Mouse (Mus musculus): Measurements from ENCODE around the gene Ccser2.
A peak's percentile ranks its signal among the peaks of the same experiment; 100 is the strongest.

Ccser2 gene

DNA sequence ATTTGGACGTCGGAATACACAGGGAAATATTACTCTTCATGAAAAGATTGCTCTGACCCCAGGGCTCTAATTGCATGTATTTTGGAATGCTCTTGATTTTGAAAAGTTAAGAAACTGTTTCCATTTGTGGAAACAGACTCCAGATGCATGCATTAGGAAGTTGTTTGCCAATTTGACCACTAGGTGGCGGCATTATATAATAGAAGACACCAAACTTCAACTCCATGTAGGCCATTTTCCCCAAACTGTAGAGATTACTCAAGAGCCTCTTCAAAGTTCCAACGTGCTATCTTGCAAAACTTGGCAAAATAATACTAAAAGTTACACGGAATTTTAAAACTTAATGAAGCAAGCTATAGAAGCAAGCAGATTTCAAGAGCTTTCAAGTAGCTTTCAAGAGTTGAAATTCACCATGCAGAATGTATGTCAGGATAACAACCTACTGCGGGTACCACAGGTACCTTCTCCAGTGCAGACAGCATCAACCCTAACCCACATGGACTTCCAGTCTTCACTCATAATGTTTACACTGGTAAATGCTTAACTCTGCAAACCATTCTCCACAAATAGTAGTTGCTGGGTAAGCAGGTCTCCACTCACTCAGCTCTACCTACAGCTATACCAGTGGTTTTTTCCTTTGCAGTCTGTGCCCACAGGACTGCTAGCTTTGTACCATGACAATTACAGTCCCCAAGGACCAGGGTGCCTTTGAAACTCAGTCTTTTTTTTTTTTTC is 101.4 kb downstream of the Ccser2 start:
- peak; percentile 18 to 67 for DNase-seq

DNA sequence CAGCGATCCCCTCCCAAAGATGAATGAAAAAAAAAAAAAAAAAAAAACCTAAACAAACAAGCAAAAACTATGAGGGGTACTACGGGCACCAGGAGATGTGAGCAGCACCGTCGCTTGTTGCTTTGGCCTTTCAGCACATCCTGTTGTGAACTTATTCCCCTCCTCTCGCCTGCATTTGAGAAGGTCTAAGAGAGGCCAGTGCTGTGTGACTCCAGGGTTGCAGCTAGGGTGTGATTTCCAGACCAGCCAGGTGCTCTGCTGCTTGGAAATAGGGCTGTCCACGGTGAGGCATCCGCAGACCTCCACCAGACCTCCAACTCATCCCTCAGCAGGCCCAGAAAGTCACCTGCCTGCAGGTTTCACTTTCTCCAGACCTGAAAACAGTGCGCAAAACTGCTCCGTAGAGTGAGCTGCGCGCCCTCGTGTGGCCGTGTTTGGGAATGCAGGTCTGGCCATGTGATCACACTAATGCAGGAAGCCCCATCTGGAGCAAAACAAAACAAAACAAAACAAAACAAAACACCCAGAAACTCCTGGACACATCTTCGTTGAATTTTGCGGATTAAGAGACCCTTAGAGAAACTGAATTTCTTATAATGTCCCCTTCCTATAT is 104.6 kb downstream of the Ccser2 start:
- peak; percentile 84 to 89 for DNase-seq

DNA sequence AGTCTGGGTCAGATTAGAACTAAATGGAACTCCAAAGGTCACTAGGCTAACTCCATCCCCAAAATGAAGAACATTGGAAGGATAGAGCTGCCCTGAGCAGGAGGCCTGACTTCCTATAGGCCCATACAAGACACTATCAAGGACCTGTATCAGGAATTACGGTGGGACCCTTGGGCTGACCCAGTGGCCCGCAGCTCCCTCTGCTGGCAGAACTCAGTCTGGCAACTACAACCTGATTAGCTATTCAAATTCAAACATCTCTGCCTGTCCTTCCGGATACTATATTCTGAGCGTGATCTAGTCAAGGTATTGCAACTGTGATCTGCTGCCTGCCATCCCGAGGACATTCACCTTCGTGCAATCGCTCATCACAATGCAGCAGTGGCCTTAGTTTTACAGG is 106.2 kb downstream of the Ccser2 start:
- DNase-seq: peak; percentile 31 to 38

DNA sequence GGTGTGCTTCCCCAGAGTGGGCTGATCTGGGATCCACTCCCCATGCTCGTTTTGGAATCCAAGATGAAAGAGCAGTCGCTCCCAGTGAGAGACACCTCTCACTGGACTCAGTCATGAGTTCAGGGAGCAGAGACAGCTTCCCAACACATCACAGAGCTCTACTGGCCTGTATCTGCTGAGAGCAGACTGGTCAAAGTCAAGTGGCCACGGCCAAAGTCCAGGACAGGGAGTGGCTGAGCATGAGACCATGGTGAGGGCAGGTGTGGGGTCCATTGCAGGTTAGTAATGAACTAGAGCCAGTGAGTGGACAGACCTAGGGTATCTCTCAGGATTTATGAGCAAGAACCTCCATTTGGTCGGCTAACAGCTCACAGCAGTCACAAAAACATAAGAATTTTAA is 109.6 kb downstream of the Ccser2 start:
- DNase-seq: no peak

DNA sequence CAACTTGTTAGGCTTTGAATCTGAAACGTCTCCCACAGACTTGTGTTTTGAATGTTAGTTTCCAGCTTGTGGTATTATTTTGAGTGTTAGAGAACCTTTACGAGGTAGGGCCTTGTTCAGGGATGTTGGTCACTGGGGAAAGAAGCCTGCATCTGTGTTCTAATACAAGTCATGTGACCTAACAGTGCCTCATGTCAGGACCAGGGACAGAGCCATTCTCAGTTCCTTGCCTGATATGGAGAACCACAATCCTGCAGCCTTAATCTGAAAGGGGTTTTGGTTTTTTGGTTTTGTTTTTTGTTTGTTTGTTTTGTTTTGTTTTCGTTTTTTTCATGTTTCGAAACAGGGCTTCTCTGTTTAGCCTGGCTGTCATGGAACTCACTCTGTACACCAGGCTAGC is 115.6 kb downstream of the Ccser2 start:
- DNase-seq: no peak

DNA sequence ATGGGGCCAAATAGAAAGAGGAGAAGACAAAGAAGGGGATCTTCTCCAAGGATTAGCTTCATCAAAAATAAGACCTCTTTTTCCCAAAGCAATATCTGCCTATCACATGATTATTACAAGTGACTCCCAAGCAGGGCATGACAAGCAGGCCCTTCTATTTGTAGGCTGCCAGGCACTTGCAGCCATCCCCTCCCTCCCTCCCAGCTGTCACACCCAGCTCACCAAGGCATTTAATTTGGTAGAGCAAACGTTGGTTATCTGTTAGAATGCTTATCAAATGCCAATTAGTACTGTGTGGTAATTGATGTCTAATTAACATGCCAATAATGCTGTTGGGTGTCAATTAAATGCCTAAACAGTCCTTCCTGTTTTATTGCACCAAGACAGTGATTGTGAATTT is 119.7 kb downstream of the Ccser2 start:
- DNase-seq: no peak
